Mouse (Mus musculus): Measurements from ENCODE around the gene Ctnnbl1.

GRCm38 (mm10) chr2:157862306-157862705, 125.1 kb downstream of the Ctnnbl1 start:
- TF ChIP-seq POLR2A (IDR thresholded peaks at IDR 0.05; ENCODE audit: borderline replicate concordance, extremely low read depth, low read depth, low read length) (no peak), CTCF (IDR thresholded peaks at IDR 0.05; ENCODE audit: insufficient read depth, low read length) (no peak)

Data from lung, adult 2 months (tissue).